Mouse (Mus musculus): ENCODE data around the gene Scnn1a.

DNA sequence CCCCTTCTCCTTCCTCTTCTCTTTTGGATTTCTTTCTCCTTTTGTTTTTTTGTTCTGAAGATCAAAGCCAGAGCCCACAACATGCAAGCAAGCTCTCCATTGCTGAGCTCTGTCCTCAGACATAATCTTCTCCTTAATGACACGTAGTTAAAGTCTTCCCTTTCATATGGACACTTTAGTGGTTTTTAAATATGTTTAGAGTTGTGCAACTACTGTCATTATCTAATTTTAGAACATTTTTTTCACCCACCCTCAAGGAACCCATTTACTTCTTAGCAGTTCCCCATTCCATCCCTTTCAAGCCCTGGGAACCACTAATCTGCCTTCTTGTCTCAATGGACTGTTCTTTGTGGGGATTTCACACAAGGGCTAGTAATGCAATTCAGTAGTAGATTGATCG is 13.9 kb downstream of the Scnn1a start:
- TF ChIP-seq POLR2A (IDR thresholded peaks at IDR 0.05; ENCODE audit: borderline replicate concordance, low read depth, low read length) (no peak), CTCF (IDR thresholded peaks at IDR 0.05; ENCODE audit: low read depth, low read length) (no peak)
